In genomic region chr17:15577291-15577694, GRCm38 (mm10) we compare ENCODE assay signal across 8 mouse cellular contexts. TPM values are rescaled to one million over a fixed set of nuclear protein-coding genes. Genes with fewer than 3 reads are reported as not detected.
DNase-seq lines count a peak whose midpoint lies in the region; ATAC-seq and TF ChIP-seq lines count a peak whose summit lies in the region.

No protein-coding gene starts in this region.

- TF ChIP-seq CTCF in testis, adult 2 months (IDR thresholded peaks at IDR 0.05; ENCODE audit: control insufficient read depth, insufficient read depth, insufficient replicate concordance, low read depth, low read length): no peak

- no peak overlapping the region for H3K27ac ChIP-seq in testis, adult 2 months (ENCODE audit: control insufficient read depth, insufficient read depth, low read depth, low read length)
- no peak overlapping the region for H3K27ac ChIP-seq in forebrain, embryonic 13.5 days
- H3K27ac ChIP-seq in stomach, embryonic 14.5 days (ENCODE audit: low read length): no peak overlapping the region

- H3K36me3 ChIP-seq in testis, adult 2 months (ENCODE audit: control insufficient read depth, insufficient read depth, low read length): no peaks in the 10 kb centered on the region
- no peaks in the 10 kb centered on the region for H3K36me3 ChIP-seq in forebrain, embryonic 13.5 days (ENCODE audit: poor library complexity, severe bottlenecking)
- H3K36me3 ChIP-seq in stomach, embryonic 14.5 days (ENCODE audit: control insufficient read depth, insufficient read depth, low read length): no peaks in the 10 kb centered on the region

- H3K4me2 ChIP-seq in forebrain, embryonic 13.5 days: peak overlapping the region; percentile 54
- peak overlapping the region; percentile 39 for H3K4me2 ChIP-seq in stomach, embryonic 14.5 days (replicated peaks; ENCODE audit: low read depth, low read length)

- H3K9me3 ChIP-seq in forebrain, embryonic 13.5 days (replicated peaks): no peaks in the 10 kb centered on the region
- no peaks in the 10 kb centered on the region for H3K9me3 ChIP-seq in stomach, embryonic 14.5 days (ENCODE audit: control insufficient read depth, low read depth, low read length)

- no peaks in the 10 kb centered on the region for H3K27me3 ChIP-seq in testis, adult 2 months (ENCODE audit: control insufficient read depth, insufficient read depth, low read length)
- H3K27me3 ChIP-seq in forebrain, embryonic 13.5 days: peaks cover 16% of the 10 kb centered on the region
- no peaks in the 10 kb centered on the region for H3K27me3 ChIP-seq in stomach, embryonic 14.5 days (ENCODE audit: control insufficient read depth, insufficient read depth, low read length)

- H3K4me3 ChIP-seq in testis, adult 2 months (ENCODE audit: control insufficient read depth, low read depth, low read length): peak overlapping the region; percentile 65
- H3K4me3 ChIP-seq in forebrain, embryonic 13.5 days: peak overlapping the region; percentile 31
- H3K4me3 ChIP-seq in stomach, embryonic 14.5 days (ENCODE audit: low read depth, low read length): peak overlapping the region; percentile 18

- intact Hi-C loops in left cerebral cortex, postnatal 25 days (cut with DNase I): no loop called here

- H3K9ac ChIP-seq in forebrain, embryonic 13.5 days: no peak overlapping the region
- no peak overlapping the region for H3K9ac ChIP-seq in stomach, embryonic 14.5 days (replicated peaks; ENCODE audit: low read depth, low read length)

- DNase-seq in testis, postnatal 10 days (ENCODE audit: low spot score): no peak
- peak; percentile 16 to 17 for DNase-seq in left cerebral cortex, postnatal 25 days (ENCODE audit: low spot score in 2 of 2)
- no peak for DNase-seq in layer of hippocampus, postnatal 14 days (ENCODE audit: low spot score in 2 of 2)

- H3K4me1 ChIP-seq in testis, adult 2 months (ENCODE audit: control insufficient read depth, insufficient read depth, low read length): no peaks in the 10 kb centered on the region
- H3K4me1 ChIP-seq in forebrain, embryonic 13.5 days: no peaks in the 10 kb centered on the region
- H3K4me1 ChIP-seq in stomach, embryonic 14.5 days (ENCODE audit: control insufficient read depth, insufficient read depth, low read length): no peaks in the 10 kb centered on the region

- WGBS in forebrain, embryonic 13.5 days: under 1% methylated on average over 32 of the region's 32 CpGs
- 1% methylated on average over 31 of the region's 32 CpGs for WGBS in stomach, embryonic 14.5 days

- peak; percentile 58; the same call in 1 of the 2 replicates for ATAC-seq in forebrain, embryonic 13.5 days
- peak; percentile 37 to 56; a peak in 3 of 4 replicates for ATAC-seq in hematopoietic stem cell, adult 5-6 weeks (replicated peaks in 1 of 2; ENCODE audit: insufficient read depth in 1 of 2, low FRiP score in 2 of 2, low TSS enrichment in 1 of 2, low read depth in 1 of 2, poor library complexity in 2 of 2, severe bottlenecking in 2 of 2)
- peak; percentile 97 for ATAC-seq in megakaryocyte, adult 5-6 weeks (ENCODE audit: poor library complexity, severe bottlenecking)
- ATAC-seq in stomach, embryonic 14.5 days (ENCODE audit: insufficient number of reproducible peaks, insufficient read depth, low FRiP score, low read depth): peak; percentile 42; the same call in 1 of the 2 replicates

- TF ChIP-seq POLR2A in testis, adult 2 months (IDR thresholded peaks at IDR 0.05; ENCODE audit: control insufficient read depth, low read depth, low read length): no peak

RNA-seq across cellular contexts. Expression of gene Prdm9, which starts 13.1 kb away (rescaled TPM):
- 2.9 and 3.2 TPM in 2 replicates for polyA plus RNA-seq in testis, adult 2 months (2012; rRNA removed)
- 2.3 and 3.5 TPM in 2 replicates for polyA plus RNA-seq in forebrain, embryonic 13.5 days (2015; fragmentation: Nextera tagmentation; extraction: Ambion mirVana)
- total RNA-seq in hematopoietic stem cell, adult 5-6 weeks (2017): 4.4 and 7.3 TPM in 2 replicates
- total RNA-seq in left cerebral cortex, postnatal 25 days (2021): 1 to 10 TPM; 1.4 to 3.0 TPM
- 2.2 and 7.0 TPM in 2 replicates for total RNA-seq in megakaryocyte, adult 5-6 weeks (2015)
- total RNA-seq in megakaryocyte, adult 5-6 weeks (2017): 3.5 and 4.5 TPM in 2 replicates
- 0.93 and 1.4 TPM in 2 replicates for polyA plus RNA-seq in stomach, embryonic 14.5 days (2014; fragmentation: Nextera tagmentation; extraction: Ambion mirVana)
- total RNA-seq in layer of hippocampus, postnatal 14 days (2021): 1 to 10 TPM; 2.8 to 3.7 TPM

RNA-seq across cellular contexts. Expression of gene Pdcd2, which starts 50.2 kb away (rescaled TPM):
- 8.5 and 9.0 TPM in 2 replicates for polyA plus RNA-seq in testis, adult 2 months (2012; rRNA removed)
- 59.0 and 61.8 TPM in 2 replicates for polyA plus RNA-seq in forebrain, embryonic 13.5 days (2015; fragmentation: Nextera tagmentation; extraction: Ambion mirVana)
- total RNA-seq in hematopoietic stem cell, adult 5-6 weeks (2017): 89.3 and 109 TPM in 2 replicates
- 10 to 100 TPM; 14.7 to 17.0 TPM for total RNA-seq in left cerebral cortex, postnatal 25 days (2021)
- 33.8 and 35.0 TPM in 2 replicates for total RNA-seq in megakaryocyte, adult 5-6 weeks (2015)
- total RNA-seq in megakaryocyte, adult 5-6 weeks (2017): 30.7 and 48.8 TPM in 2 replicates
- 38.9 and 45.7 TPM in 2 replicates for polyA plus RNA-seq in stomach, embryonic 14.5 days (2014; fragmentation: Nextera tagmentation; extraction: Ambion mirVana)
- 10 to 100 TPM; 15.1 to 20.0 TPM for total RNA-seq in layer of hippocampus, postnatal 14 days (2021)

Comparison
In these comparisons a context has a peak if more than half of its experiments do, and no peak if none do; other contexts are left out.
1. DNase-seq: peak in left cerebral cortex, postnatal 25 days (2 of 2); none in testis, postnatal 10 days (single experiment) and layer of hippocampus, postnatal 14 days (0 of 2).
2. ATAC-seq: peak in every context shown above with its lines; median percentile 97 in megakaryocyte, adult 5-6 weeks; 58 in forebrain, embryonic 13.5 days; 46 in hematopoietic stem cell, adult 5-6 weeks; 42 in stomach, embryonic 14.5 days.
3. Peak in every context shown above with its lines, with median percentiles within 50 percentile points of each other: H3K4me3 ChIP-seq.